Mouse (Mus musculus) liver, embryonic 11.5 days (tissue): ENCODE measurements around the gene Upf1. TPM values are rescaled to one million over a fixed set of nuclear protein-coding genes. Genes with fewer than 3 reads are reported as not detected.

ENCODE experiments used
- ATAC-seq: fragments of 200-750 bp; cut with Nextera tagmentation; replicated peaks from 2 replicates; pipeline ENCODE4 v1.8.0; 2017; ENCODE audit warnings: moderate number of reproducible peaks, mild to moderate bottlenecking, moderate TSS enrichment, moderate library complexity; ENCODE audit not compliant: low FRiP score
- DNase-seq: peaks from one replicate; pipeline ENCODE4 v3.0.0-alpha.2; 2017; ENCODE audit warnings: low spot score
- H3K27ac ChIP-seq: fragments of 300-500 bp; sonication (generic); 2 replicates; pipeline ENCODE4 v1.5.1; 2014; ENCODE audit warnings: mild to moderate bottlenecking, low read depth, low read length, control low read depth
- H3K27me3 ChIP-seq: fragments of 300-500 bp; sonication (generic); replicated peaks from 2 replicates; pipeline ENCODE4 v1.6.1; 2014; ENCODE audit warnings: low read length, mixed read lengths; ENCODE audit not compliant: control insufficient read depth, insufficient read depth
- H3K36me3 ChIP-seq: fragments of 300-500 bp; sonication (generic); 2 replicates; pipeline ENCODE4 v1.6.1; 2014; ENCODE audit warnings: mild to moderate bottlenecking, low read length, moderate library complexity, mixed read lengths; ENCODE audit not compliant: control insufficient read depth, insufficient read depth
- H3K4me1 ChIP-seq: fragments of 300-500 bp; sonication (generic); replicated peaks from 2 replicates; pipeline ENCODE4 v1.6.1; 2014; ENCODE audit warnings: low read length, mixed read lengths; ENCODE audit not compliant: control insufficient read depth, insufficient read depth
- H3K4me2 ChIP-seq: fragments of 300-500 bp; sonication (generic); 2 replicates; pipeline ENCODE4 v1.6.1; 2014; ENCODE audit warnings: mild to moderate bottlenecking, control low read depth, moderate library complexity
- H3K4me3 ChIP-seq: fragments of 300-500 bp; sonication (generic); 2 replicates; pipeline ENCODE4 v1.5.1; 2014; ENCODE audit warnings: low read depth, low read length, control low read depth
- H3K9ac ChIP-seq: fragments of 300-500 bp; sonication (generic); 2 replicates; pipeline ENCODE4 v1.6.1; 2014; ENCODE audit warnings: low read depth, low read length, control low read depth
- H3K9me3 ChIP-seq: fragments of 300-500 bp; sonication (generic); 2 replicates; pipeline ENCODE4 v1.6.1; 2016; ENCODE audit warnings: low read length, inconsistent platforms, mixed read lengths; ENCODE audit not compliant: control insufficient read depth
- WGBS: fragments of 180-500 bp; shearing (Covaris S2); extraction: QIAGEN DNeasy Blood & Tissue Kit; methylation state at CpG from one replicate; pipeline ENCODE4 v1.1.7; 2014; 5-methylcytosine and 5-hydroxymethylcytosine counted together
- polyA plus RNA-seq: library from polyadenylated mRNA; unstranded; fragments of >200 nt; fragmentation: Nextera tagmentation; extraction: Ambion mirVana; gene quantifications from 2 replicates; pipeline ENCODE4 v1.2.1, GENCODE M21; 2014

Gene Upf1
- polyA plus RNA-seq, 1 experiment from 2014 or later: 23.7 TPM

GRCm38 (mm10) chr8:70338931-70339330 is 14.1 kb downstream of the Upf1 start:
- Histone ChIP-seq H3K27me3 (no peaks in the 10 kb centered on the region), H3K9ac (no peak overlapping the region), H3K4me1 (no peaks in the 10 kb centered on the region; the same call in 1 of the 2 replicates), H3K4me2 (no peak overlapping the region), H3K36me3 (peaks cover 89% of the 10 kb centered on the region), H3K4me3 (no peak overlapping the region), H3K27ac (no peak overlapping the region), H3K9me3 (no peaks in the 10 kb centered on the region)
- WGBS: 91% methylated on average over 7 of the region's 7 CpGs
- ATAC-seq: no peak
- DNase-seq: no peak

- Histone ChIP-seq H3K27ac (no peak overlapping the region), H3K36me3 (peaks cover 64% of the 10 kb centered on the region), H3K9ac (no peak overlapping the region), H3K4me3 (no peak overlapping the region), H3K4me2 (no peak overlapping the region), H3K27me3 (no peaks in the 10 kb centered on the region; the same call in 1 of the 2 replicates), H3K9me3 (no peaks in the 10 kb centered on the region), H3K4me1 (peaks cover 33% of the 10 kb centered on the region)
- DNase-seq (no peak), ATAC-seq (no peak)
- WGBS: 94% methylated on average over 6 of the region's 6 CpGs
Observed at GRCm38 (mm10) chr8:70332878-70333202, 20.2 kb downstream of the Upf1 start.

- H3K4me1 ChIP-seq: peaks cover 34% of the 10 kb centered on the region
- H3K4me3 ChIP-seq: no peak overlapping the region
- DNase-seq (peak; percentile 72), ATAC-seq (peak; percentile 57)
- H3K36me3 ChIP-seq: peaks cover 59% of the 10 kb centered on the region
- H3K27me3 ChIP-seq: no peaks in the 10 kb centered on the region; the same call in 1 of the 2 replicates
- H3K9me3 ChIP-seq: no peaks in the 10 kb centered on the region; the same call in 1 of the 2 replicates
- H3K9ac ChIP-seq: no peak overlapping the region
- no peak overlapping the region for H3K4me2 ChIP-seq
- no peak overlapping the region for H3K27ac ChIP-seq
- 45% methylated on average over 41 of the region's 41 CpGs for WGBS
Observed at GRCm38 (mm10) chr8:70332070-70332877, 20.8 kb downstream of the Upf1 start.

GRCm38 (mm10) chr8:70331526-70331925 is 21.6 kb downstream of the Upf1 start:
- Histone ChIP-seq H3K4me2 (no peak overlapping the region), H3K9me3 (no peaks in the 10 kb centered on the region; the same call in 1 of the 2 replicates), H3K4me3 (no peak overlapping the region), H3K9ac (no peak overlapping the region), H3K4me1 (peaks cover 34% of the 10 kb centered on the region), H3K36me3 (peaks cover 51% of the 10 kb centered on the region), H3K27ac (no peak overlapping the region), H3K27me3 (no peaks in the 10 kb centered on the region; the same call in 1 of the 2 replicates)
- ATAC-seq (no peak), DNase-seq (no peak)
- 80% methylated on average over 19 of the region's 19 CpGs for WGBS

- Histone ChIP-seq H3K4me1 (peaks cover 34% of the 10 kb centered on the region), H3K4me2 (peak overlapping the region; percentile 53), H3K9me3 (no peaks in the 10 kb centered on the region; the same call in 1 of the 2 replicates), H3K4me3 (peak overlapping the region; percentile 26), H3K36me3 (peaks cover 49% of the 10 kb centered on the region), H3K27me3 (no peaks in the 10 kb centered on the region; the same call in 1 of the 2 replicates), H3K9ac (no peak overlapping the region), H3K27ac (no peak overlapping the region; the same call in 1 of the 2 replicates)
- ATAC-seq (peak; percentile 61), DNase-seq (peak; percentile 74)
- 45% methylated on average over 53 of the region's 53 CpGs for WGBS
Observed at GRCm38 (mm10) chr8:70330741-70331364, 22.2 kb downstream of the Upf1 start.

- Histone ChIP-seq H3K4me1 (peaks cover 34% of the 10 kb centered on the region), H3K4me2 (peak overlapping the region; percentile 53), H3K4me3 (peak overlapping the region; percentile 26), H3K9ac (peak overlapping the region; percentile 34; the same call in 1 of the 2 replicates), H3K9me3 (no peaks in the 10 kb centered on the region; the same call in 1 of the 2 replicates), H3K36me3 (peaks cover 41% of the 10 kb centered on the region), H3K27ac (no peak overlapping the region; the same call in 1 of the 2 replicates), H3K27me3 (no peaks in the 10 kb centered on the region; the same call in 1 of the 2 replicates)
- DNase-seq (peak; percentile 70), ATAC-seq (0 out of 2 replicates have a peak, but pooled peaks have one; percentile 6)
- WGBS: 16% methylated on average over 45 of the region's 45 CpGs
Observed at GRCm38 (mm10) chr8:70329835-70330740, 23.0 kb downstream of the Upf1 start.

GRCm38 (mm10) chr8:70329124-70329834 is 23.8 kb downstream of the Upf1 start, which contains the start of gene Gdf1:
TSS of gene Gdf1 (plus strand) at chr8:70329817.
- ATAC-seq (peak; percentile 23; the same call in 1 of the 2 replicates), DNase-seq (no peak)
- WGBS: 37% methylated on average over 14 of the region's 14 CpGs
- Histone ChIP-seq H3K9ac (peak within 1 kb of the TSS; percentile 34; the same call in 1 of the 2 replicates), H3K27me3 (no peaks in the 10 kb centered on the region; the same call in 1 of the 2 replicates), H3K9me3 (no peaks in the 10 kb centered on the region; the same call in 1 of the 2 replicates), H3K4me1 (peaks cover 34% of the 10 kb centered on the region), H3K4me3 (peak within 1 kb of the TSS; percentile 26), H3K27ac (peak within 1 kb of the TSS; percentile 86), H3K36me3 (peaks cover 33% of the 10 kb centered on the region), H3K4me2 (peak within 1 kb of the TSS; percentile 53)
